ENCODE assay signal across 21 mouse cellular contexts in the genomic region with DNA sequence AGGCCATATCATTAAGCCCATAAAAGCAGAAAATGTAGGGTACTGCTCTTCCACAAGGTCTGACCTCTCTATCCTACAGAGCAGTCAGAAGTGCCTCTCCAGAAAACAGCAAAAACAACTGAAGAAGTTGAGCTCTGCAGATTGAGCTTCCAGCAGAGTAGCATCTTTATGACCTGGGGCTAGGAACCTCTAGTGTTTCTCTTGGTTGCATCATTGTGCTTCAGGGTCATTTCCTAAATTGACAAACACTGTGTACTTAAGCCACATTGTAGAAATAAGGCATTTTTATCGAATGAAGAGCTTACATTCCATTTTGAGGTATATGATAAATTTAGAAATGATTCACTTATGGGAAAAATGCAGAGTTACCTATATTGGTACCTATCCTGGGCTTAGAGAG. TPM values are rescaled to one million over a fixed set of nuclear protein-coding genes. Genes with fewer than 3 reads are reported as not detected.
DNase-seq lines count a peak whose midpoint lies in the region; ATAC-seq and TF ChIP-seq lines count a peak whose summit lies in the region.
"Had no signal": no experiment of that assay in that cellular context is flagged by ENCODE, and none has a peak within 500 bp of the region (broad histone marks: within the 10 kb centered on the region; RNA-seq: fewer than 3 reads in every experiment).

No protein-coding gene starts in this region.

- ATAC-seq in granulocyte monocyte progenitor cell, adult 5-6 weeks (replicated peaks; ENCODE audit: poor library complexity, severe bottlenecking) = peak; percentile 50; the same call in 1 of the 2 replicates
- peak; percentile 34; the same call in 1 of the 2 replicates for ATAC-seq in megakaryocyte, adult 5-6 weeks (ENCODE audit: poor library complexity, severe bottlenecking)
- no peak for ATAC-seq in hindbrain, embryonic 13.5 days (ENCODE audit: low FRiP score)
- ATAC-seq: forebrain, embryonic 14.5 days; forebrain, embryonic 16.5 days had no signal

- 98% methylated on average over 1 of the region's 1 CpGs for WGBS in hindbrain, embryonic 13.5 days

- DNase-seq in 3T3-L1 (ENCODE audit: low read depth, low spot score) = peak; percentile 14
- DNase-seq in lung, postnatal 10 days = no peak
- DNase-seq in right cerebral cortex, adult 18-20 months = no peak
- DNase-seq: adrenal gland, adult 2 months; adrenal gland, postnatal 10 days; adrenal gland, postnatal 25 days; cerebellum, adult 11-12 months; cerebellum, adult 2 months; cerebellum, adult 9-10 months; cerebellum, postnatal 10 days; cerebellum, postnatal 25 days had no signal

- peaks cover 73% of the 10 kb centered on the region for H3K36me3 ChIP-seq in myocyte (ENCODE audit: control insufficient read depth, insufficient read depth)
- peaks cover 45% of the 10 kb centered on the region for H3K36me3 ChIP-seq in hindbrain, embryonic 13.5 days

- H3K27me3 ChIP-seq in myocyte (ENCODE audit: control insufficient read depth, insufficient read depth, insufficient read length) = no peaks in the 10 kb centered on the region
- H3K27me3 ChIP-seq in hindbrain, embryonic 13.5 days = no peaks in the 10 kb centered on the region
- H3K27me3 ChIP-seq: embryonic facial prominence, embryonic 12.5 days; forebrain, embryonic 12.5 days had no signal

- H3K4me1 ChIP-seq in hindbrain, embryonic 13.5 days (replicated peaks) = peaks cover under 1% of the 10 kb centered on the region; the same call in 1 of the 2 replicates
- H3K4me1 ChIP-seq: embryonic facial prominence, embryonic 12.5 days had no signal

- peaks cover 100% of the 10 kb centered on the region for H3K79me2 ChIP-seq in myocyte (ENCODE audit: control insufficient read depth, insufficient read depth)

- H3K9me3 ChIP-seq in hindbrain, embryonic 13.5 days = no peaks in the 10 kb centered on the region
- H3K9me3 ChIP-seq: embryonic facial prominence, embryonic 10.5 days; embryonic facial prominence, embryonic 12.5 days; forebrain, embryonic 10.5 days; forebrain, embryonic 12.5 days had no signal

- H3K27ac ChIP-seq in hindbrain, embryonic 13.5 days = no peak overlapping the region
- H3K27ac ChIP-seq: embryonic facial prominence, embryonic 10.5 days; embryonic facial prominence, embryonic 12.5 days; forebrain, embryonic 10.5 days; forebrain, embryonic 12.5 days had no signal

- no peak for TF ChIP-seq POLR2A in myocyte (IDR thresholded peaks at IDR 0.05; ENCODE audit: insufficient read length, low read depth)

- H3ac ChIP-seq in myocyte (ENCODE audit: control insufficient read depth, insufficient read length) = no peak overlapping the region

- H3K4me2 ChIP-seq in myocyte (ENCODE audit: low read depth) = no peak overlapping the region
- no peak overlapping the region for H3K4me2 ChIP-seq in hindbrain, embryonic 13.5 days
- H3K4me2 ChIP-seq: embryonic facial prominence, embryonic 12.5 days; forebrain, embryonic 12.5 days had no signal

- H3K4me3 ChIP-seq in myocyte = no peak overlapping the region
- no peak overlapping the region for H3K4me3 ChIP-seq in hindbrain, embryonic 13.5 days
- H3K4me3 ChIP-seq: embryonic facial prominence, embryonic 10.5 days; embryonic facial prominence, embryonic 12.5 days; forebrain, embryonic 10.5 days; forebrain, embryonic 12.5 days had no signal

- no peak overlapping the region for H3K9ac ChIP-seq in hindbrain, embryonic 13.5 days
- H3K9ac ChIP-seq: embryonic facial prominence, embryonic 12.5 days; forebrain, embryonic 12.5 days had no signal

TF ChIP-seq in myocyte, 11 proteins besides CTCF, POLR2A, EP300 and RAD21:
- no peak for TF ChIP-seq MAX (IDR thresholded peaks at IDR 0.05; ENCODE audit: low read depth)
- peak; percentile 82 for TF ChIP-seq CEBPB (IDR thresholded peaks at IDR 0.05; ENCODE audit: insufficient read depth, poor library complexity, severe bottlenecking)

RNA-seq across cellular contexts. Expression of a gene that starts 8.7 kb away (rescaled TPM):
- 9.0 and 9.2 TPM in 2 replicates for total RNA-seq in granulocyte monocyte progenitor cell, adult 5-6 weeks (2014; fragmentation: Nextera tagmentation)
- 10.3 and 11.4 TPM in 2 replicates for total RNA-seq in granulocyte monocyte progenitor cell, adult 5-6 weeks (2017)
- 4.1 and 4.2 TPM in 2 replicates for total RNA-seq in megakaryocyte, adult 5-6 weeks (2015)
- 6.2 and 6.9 TPM in 2 replicates for total RNA-seq in megakaryocyte, adult 5-6 weeks (2017)
- polyA plus RNA-seq in myocyte (2012; fragmentation: generic; extraction: Trizol) = 3.0 TPM
- 2.6 and 2.9 TPM in 2 replicates for polyA plus RNA-seq in hindbrain, embryonic 13.5 days (2015; fragmentation: Nextera tagmentation; extraction: Ambion mirVana)

RNA-seq across cellular contexts. Expression of a gene that starts 9.0 kb away (rescaled TPM):
- total RNA-seq in granulocyte monocyte progenitor cell, adult 5-6 weeks (2014; fragmentation: Nextera tagmentation) = 11.2 and 11.8 TPM in 2 replicates
- total RNA-seq in granulocyte monocyte progenitor cell, adult 5-6 weeks (2017) = 24.3 and 37.7 TPM in 2 replicates
- 5.1 TPM in 2 replicates for total RNA-seq in megakaryocyte, adult 5-6 weeks (2015)
- 15.4 and 17.6 TPM in 2 replicates for total RNA-seq in megakaryocyte, adult 5-6 weeks (2017)
- polyA plus RNA-seq in myocyte (2012; fragmentation: generic; extraction: Trizol) = 106 TPM
- polyA plus RNA-seq in hindbrain, embryonic 13.5 days (2015; fragmentation: Nextera tagmentation; extraction: Ambion mirVana) = 73.3 and 78.5 TPM in 2 replicates
